Mouse (Mus musculus) liver, embryonic 14.5 days (tissue): ENCODE data around the gene Gnaq.

ENCODE experiments used
- CTCF ChIP-seq: IDR thresholded peaks from 2 replicates; pipeline ENCODE4 v1.5.1; 2016; ENCODE audit warnings: antibody characterized with exemption, low read depth, control low read depth
- EP300 ChIP-seq: IDR thresholded peaks from 2 replicates; pipeline ENCODE4 v1.6.1; 2016; ENCODE audit warnings: antibody characterized with exemption, low read depth

DNA sequence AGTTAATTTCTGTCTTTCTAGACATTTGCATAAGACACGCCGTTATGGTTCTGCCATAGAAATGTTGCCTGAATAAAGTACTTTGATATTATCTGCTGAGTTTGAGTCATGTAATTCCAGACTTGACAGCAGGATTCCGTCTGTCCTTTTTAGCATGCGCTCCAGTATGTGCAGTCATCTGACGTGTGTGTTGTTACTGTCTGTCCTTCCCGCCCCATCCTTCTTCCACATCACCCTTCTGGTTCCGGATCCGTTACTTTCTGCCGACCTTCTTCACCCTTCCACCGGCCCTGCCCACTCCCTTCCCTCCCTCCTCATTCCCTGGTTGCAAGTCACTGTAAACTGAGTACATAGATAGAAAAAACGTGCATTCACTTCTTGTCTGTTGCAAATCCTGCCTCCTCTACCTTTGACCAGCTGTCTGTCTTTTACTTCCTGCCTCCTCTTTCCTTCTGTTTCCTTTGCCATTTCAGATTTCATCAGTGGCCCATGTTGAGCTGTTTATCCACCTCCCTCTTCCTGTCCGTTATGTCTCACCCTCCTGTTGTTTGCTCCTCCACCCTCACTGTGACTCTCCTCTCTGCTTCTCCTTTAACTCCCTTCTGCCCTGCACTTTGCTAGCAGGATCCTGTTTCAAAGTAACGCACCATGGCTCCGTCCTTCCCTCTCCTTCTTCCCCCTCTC lies 185.6 kb downstream of the Gnaq start:
- TF ChIP-seq CTCF = no peak
- TF ChIP-seq EP300 = no peak
